Mouse (Mus musculus): ENCODE results near the gene Tgfbr3. TPM values are rescaled to one million over a fixed set of nuclear protein-coding genes. Genes with fewer than 3 reads are reported as not detected.

Tgfbr3 gene
- polyA plus RNA-seq, 1 experiment from 2014 or later, result 21.4 TPM

- 73% methylated on average over 5 of the region's 5 CpGs for WGBS
- TF ChIP-seq EP300 (IDR thresholded peaks at IDR 0.05) (no peak), CTCF (IDR thresholded peaks at IDR 0.05) (no peak)
- no peak overlapping the region for H3K4me3 ChIP-seq (ENCODE audit: low read depth, low read length)
- H3K9me3 ChIP-seq (ENCODE audit: low read length), result no peaks in the 10 kb centered on the region
- DNase-seq (ENCODE audit: low spot score), result no peak
- no peak overlapping the region for H3K4me2 ChIP-seq (replicated peaks; ENCODE audit: low read depth, low read length)
- H3K4me1 ChIP-seq (ENCODE audit: insufficient read depth, low read depth, low read length), result peaks cover 15% of the 10 kb centered on the region
- H3K9ac ChIP-seq (replicated peaks; ENCODE audit: low read depth), result no peak overlapping the region
- ATAC-seq, result no peak
- H3K27me3 ChIP-seq (replicated peaks; ENCODE audit: insufficient read depth, low read length), result no peaks in the 10 kb centered on the region
- H3K36me3 ChIP-seq (ENCODE audit: insufficient read depth, low read length), result no peaks in the 10 kb centered on the region
- no peak overlapping the region for H3K27ac ChIP-seq (ENCODE audit: low read length)
These were observed 199.5 kb downstream of the Tgfbr3 start for GRCm38 (mm10) chr5:107089966-107090365.

GRCm38 (mm10) chr5:107087829-107088808 is 201.3 kb downstream of the Tgfbr3 start:
- TF ChIP-seq EP300 (IDR thresholded peaks at IDR 0.05) (peak; percentile 35; the same call in 1 of the 2 replicates), CTCF (IDR thresholded peaks at IDR 0.05) (no peak)
- Histone ChIP-seq H3K9me3 (ENCODE audit: low read length) (no peaks in the 10 kb centered on the region), H3K4me3 (ENCODE audit: low read depth, low read length) (no peak overlapping the region), H3K27me3 (replicated peaks; ENCODE audit: insufficient read depth, low read length) (no peaks in the 10 kb centered on the region), H3K4me2 (replicated peaks; ENCODE audit: low read depth, low read length) (peak overlapping the region; percentile 42), H3K4me1 (ENCODE audit: insufficient read depth, low read depth, low read length) (peaks cover 15% of the 10 kb centered on the region), H3K36me3 (ENCODE audit: insufficient read depth, low read length) (no peaks in the 10 kb centered on the region), H3K27ac (ENCODE audit: low read length) (peak overlapping the region; percentile 92), H3K9ac (replicated peaks; ENCODE audit: low read depth) (0 out of 2 replicates have a peak overlapping the region, but pooled peaks have one; percentile 19)
- ATAC-seq (peak; percentile 62), DNase-seq (ENCODE audit: low spot score) (peak; percentile 91)
- WGBS, result 10% methylated on average over 12 of the region's 12 CpGs

- DNase-seq (ENCODE audit: low spot score) (peak; percentile 96), ATAC-seq (peak; percentile 92)
- WGBS, result 37% methylated on average over 2 of the region's 2 CpGs
These were observed 202.1 kb downstream of the Tgfbr3 start for GRCm38 (mm10) chr5:107087291-107087690.

GRCm38 (mm10) chr5:107086166-107086565 is 203.3 kb downstream of the Tgfbr3 start:
- ATAC-seq (no peak), DNase-seq (ENCODE audit: low spot score) (no peak)
- WGBS, result 50% methylated on average over 5 of the region's 5 CpGs
- H3K4me3 ChIP-seq (ENCODE audit: low read depth, low read length), result no peak overlapping the region
- H3K36me3 ChIP-seq (ENCODE audit: insufficient read depth, low read length), result no peaks in the 10 kb centered on the region
- H3K27ac ChIP-seq (ENCODE audit: low read length), result peak overlapping the region; percentile 79
- H3K9me3 ChIP-seq (ENCODE audit: low read length), result no peaks in the 10 kb centered on the region
- no peak overlapping the region for H3K9ac ChIP-seq (replicated peaks; ENCODE audit: low read depth)
- TF ChIP-seq EP300 (IDR thresholded peaks at IDR 0.05) (no peak), CTCF (IDR thresholded peaks at IDR 0.05) (no peak)
- H3K27me3 ChIP-seq (replicated peaks; ENCODE audit: insufficient read depth, low read length), result no peaks in the 10 kb centered on the region
- peaks cover 11% of the 10 kb centered on the region; the same call in 1 of the 2 replicates for H3K4me1 ChIP-seq (ENCODE audit: insufficient read depth, low read depth, low read length)
- no peak overlapping the region for H3K4me2 ChIP-seq (replicated peaks; ENCODE audit: low read depth, low read length)

More at GRCm38 (mm10) chr5:107087291-107087690, 202.1 kb downstream of the Tgfbr3 start:
- Histone ChIP-seq H3K9ac (replicated peaks; ENCODE audit: low read depth) (no peak overlapping the region), H3K36me3 (ENCODE audit: insufficient read depth, low read length) (no peaks in the 10 kb centered on the region), H3K9me3 (ENCODE audit: low read length) (no peaks in the 10 kb centered on the region), H3K4me1 (ENCODE audit: insufficient read depth, low read depth, low read length) (peaks cover 14% of the 10 kb centered on the region), H3K4me3 (ENCODE audit: low read depth, low read length) (no peak overlapping the region), H3K4me2 (replicated peaks; ENCODE audit: low read depth, low read length) (no peak overlapping the region), H3K27ac (ENCODE audit: low read length) (peak overlapping the region; percentile 92), H3K27me3 (replicated peaks; ENCODE audit: insufficient read depth, low read length) (no peaks in the 10 kb centered on the region)
- TF ChIP-seq EP300 (IDR thresholded peaks at IDR 0.05) (peak; percentile 86), CTCF (IDR thresholded peaks at IDR 0.05) (no peak)

GRCm38 (mm10) chr5:107084431-107084830 is 205.0 kb downstream of the Tgfbr3 start:
- ATAC-seq (no peak), DNase-seq (ENCODE audit: low spot score) (no peak)

GRCm38 (mm10) chr5:107082011-107082410 is 207.4 kb downstream of the Tgfbr3 start:
- 53% methylated on average over 3 of the region's 3 CpGs for WGBS
- Histone ChIP-seq H3K9ac (replicated peaks; ENCODE audit: low read depth) (no peak overlapping the region), H3K4me3 (ENCODE audit: low read depth, low read length) (no peak overlapping the region), H3K9me3 (ENCODE audit: low read length) (no peaks in the 10 kb centered on the region), H3K36me3 (ENCODE audit: insufficient read depth, low read length) (no peaks in the 10 kb centered on the region), H3K27me3 (replicated peaks; ENCODE audit: insufficient read depth, low read length) (no peaks in the 10 kb centered on the region), H3K4me2 (replicated peaks; ENCODE audit: low read depth, low read length) (no peak overlapping the region), H3K4me1 (ENCODE audit: insufficient read depth, low read depth, low read length) (peaks cover 13% of the 10 kb centered on the region; the same call in 1 of the 2 replicates), H3K27ac (ENCODE audit: low read length) (0 out of 2 replicates have a peak overlapping the region, but pooled peaks have one; percentile 20)
- DNase-seq (ENCODE audit: low spot score) (no peak), ATAC-seq (no peak)
- TF ChIP-seq EP300 (IDR thresholded peaks at IDR 0.05), result no peak
- TF ChIP-seq CTCF (IDR thresholded peaks at IDR 0.05), result no peak

More at GRCm38 (mm10) chr5:107084431-107084830, 205.0 kb downstream of the Tgfbr3 start:
- Histone ChIP-seq H3K27me3 (replicated peaks; ENCODE audit: insufficient read depth, low read length) (no peaks in the 10 kb centered on the region), H3K4me2 (replicated peaks; ENCODE audit: low read depth, low read length) (no peak overlapping the region), H3K9me3 (ENCODE audit: low read length) (no peaks in the 10 kb centered on the region), H3K4me1 (ENCODE audit: insufficient read depth, low read depth, low read length) (peaks cover 15% of the 10 kb centered on the region; the same call in 1 of the 2 replicates), H3K4me3 (ENCODE audit: low read depth, low read length) (no peak overlapping the region), H3K27ac (ENCODE audit: low read length) (no peak overlapping the region), H3K9ac (replicated peaks; ENCODE audit: low read depth) (no peak overlapping the region), H3K36me3 (ENCODE audit: insufficient read depth, low read length) (no peaks in the 10 kb centered on the region)
- no peak for TF ChIP-seq CTCF (IDR thresholded peaks at IDR 0.05)
- no peak for TF ChIP-seq EP300 (IDR thresholded peaks at IDR 0.05)
- 81% methylated on average over 4 of the region's 4 CpGs for WGBS
